Mouse (Mus musculus): ENCODE data around the gene Rtcb. TPM values are rescaled to one million over a fixed set of nuclear protein-coding genes. Genes with fewer than 3 reads are reported as not detected.

Rtcb gene
- polyA plus RNA-seq, 2 experiments = 172 to 174 TPM

- TF ChIP-seq POLR2A (IDR thresholded peaks at IDR 0.05; ENCODE audit: borderline replicate concordance, extremely low read depth, insufficient read depth, insufficient read length) = no peak
- Histone ChIP-seq H3K27me3 (ENCODE audit: control insufficient read depth, insufficient read depth, low read length) (no peaks in the 10 kb centered on the region), H3K9ac (ENCODE audit: low read depth, low read length, severe bottlenecking) (no peak overlapping the region), H3K4me3 (replicated peaks; ENCODE audit: low read length) (no peak overlapping the region), H3K27ac (replicated peaks; ENCODE audit: low read depth, low read length) (no peak overlapping the region), H3K4me1 (ENCODE audit: control insufficient read depth, insufficient read depth, low read length) (no peaks in the 10 kb centered on the region), H3K36me3 (ENCODE audit: control insufficient read depth, insufficient read depth, low read length) (no peaks in the 10 kb centered on the region), H3K4me2 (replicated peaks; ENCODE audit: low read depth, low read length, severe bottlenecking) (no peak overlapping the region), H3K9me3 (ENCODE audit: control insufficient read depth, low read length) (no peaks in the 10 kb centered on the region)
- DNase-seq (ENCODE audit: low spot score) (no peak), ATAC-seq (ENCODE audit: low FRiP score, low read depth) (no peak)
- WGBS = 49% methylated on average over 2 of the region's 2 CpGs
Observed at GRCm38 (mm10) chr10:85968731-85969130, 11.1 kb upstream of the Rtcb start.

GRCm38 (mm10) chr10:85968157-85968634 lies 10.6 kb upstream of the Rtcb start:
- peak; percentile 34; the same call in 1 of the 2 replicates for ATAC-seq (ENCODE audit: low FRiP score, low read depth)
- Histone ChIP-seq H3K27me3 (ENCODE audit: control insufficient read depth, insufficient read depth, low read length) (no peaks in the 10 kb centered on the region), H3K27ac (replicated peaks; ENCODE audit: low read depth, low read length) (no peak overlapping the region), H3K9ac (ENCODE audit: low read depth, low read length, severe bottlenecking) (no peak overlapping the region), H3K36me3 (ENCODE audit: control insufficient read depth, insufficient read depth, low read length) (no peaks in the 10 kb centered on the region), H3K4me3 (replicated peaks; ENCODE audit: low read length) (no peak overlapping the region), H3K4me2 (replicated peaks; ENCODE audit: low read depth, low read length, severe bottlenecking) (no peak overlapping the region), H3K9me3 (ENCODE audit: control insufficient read depth, low read length) (no peaks in the 10 kb centered on the region), H3K4me1 (ENCODE audit: control insufficient read depth, insufficient read depth, low read length) (no peaks in the 10 kb centered on the region)
- 15% methylated on average over 7 of the region's 7 CpGs for WGBS
- no peak for TF ChIP-seq POLR2A (IDR thresholded peaks at IDR 0.05; ENCODE audit: borderline replicate concordance, extremely low read depth, insufficient read depth, insufficient read length)
- DNase-seq (ENCODE audit: low spot score) = peak; percentile 76

- ATAC-seq (ENCODE audit: low FRiP score, low read depth) (no peak), DNase-seq (ENCODE audit: low spot score) (no peak)
- no peaks in the 10 kb centered on the region for H3K27me3 ChIP-seq (ENCODE audit: control insufficient read depth, insufficient read depth, low read length)
- H3K9me3 ChIP-seq (ENCODE audit: control insufficient read depth, low read length) = no peaks in the 10 kb centered on the region
- H3K4me3 ChIP-seq (replicated peaks; ENCODE audit: low read length) = no peak overlapping the region
- no peaks in the 10 kb centered on the region for H3K36me3 ChIP-seq (ENCODE audit: control insufficient read depth, insufficient read depth, low read length)
- no peaks in the 10 kb centered on the region for H3K4me1 ChIP-seq (ENCODE audit: control insufficient read depth, insufficient read depth, low read length)
- TF ChIP-seq POLR2A (IDR thresholded peaks at IDR 0.05; ENCODE audit: borderline replicate concordance, extremely low read depth, insufficient read depth, insufficient read length) = no peak
- no peak overlapping the region for H3K9ac ChIP-seq (ENCODE audit: low read depth, low read length, severe bottlenecking)
- H3K27ac ChIP-seq (replicated peaks; ENCODE audit: low read depth, low read length) = no peak overlapping the region
- H3K4me2 ChIP-seq (replicated peaks; ENCODE audit: low read depth, low read length, severe bottlenecking) = no peak overlapping the region
- WGBS = 59% methylated on average over 17 of the region's 17 CpGs
Observed at GRCm38 (mm10) chr10:85967411-85968156, 10.0 kb upstream of the Rtcb start.

- DNase-seq (ENCODE audit: low spot score) (no peak), ATAC-seq (ENCODE audit: low FRiP score, low read depth) (no peak)
- H3K4me1 ChIP-seq (ENCODE audit: control insufficient read depth, insufficient read depth, low read length) = no peaks in the 10 kb centered on the region
- no peak overlapping the region for H3K27ac ChIP-seq (replicated peaks; ENCODE audit: low read depth, low read length)
- H3K4me3 ChIP-seq (replicated peaks; ENCODE audit: low read length) = no peak overlapping the region
- H3K36me3 ChIP-seq (ENCODE audit: control insufficient read depth, insufficient read depth, low read length) = no peaks in the 10 kb centered on the region
- no peak overlapping the region for H3K4me2 ChIP-seq (replicated peaks; ENCODE audit: low read depth, low read length, severe bottlenecking)
- no peaks in the 10 kb centered on the region for H3K9me3 ChIP-seq (ENCODE audit: control insufficient read depth, low read length)
- WGBS = 38% methylated on average over 2 of the region's 2 CpGs
- TF ChIP-seq POLR2A (IDR thresholded peaks at IDR 0.05; ENCODE audit: borderline replicate concordance, extremely low read depth, insufficient read depth, insufficient read length) = no peak
- H3K27me3 ChIP-seq (ENCODE audit: control insufficient read depth, insufficient read depth, low read length) = no peaks in the 10 kb centered on the region
- no peak overlapping the region for H3K9ac ChIP-seq (ENCODE audit: low read depth, low read length, severe bottlenecking)
Observed at GRCm38 (mm10) chr10:85966476-85966875, 8.9 kb upstream of the Rtcb start.

- ATAC-seq (ENCODE audit: low FRiP score, low read depth) (no peak), DNase-seq (ENCODE audit: low spot score) (no peak)
- TF ChIP-seq POLR2A (IDR thresholded peaks at IDR 0.05; ENCODE audit: borderline replicate concordance, extremely low read depth, insufficient read depth, insufficient read length) = no peak
- H3K4me1 ChIP-seq (ENCODE audit: control insufficient read depth, insufficient read depth, low read length) = no peaks in the 10 kb centered on the region
- no peaks in the 10 kb centered on the region for H3K9me3 ChIP-seq (ENCODE audit: control insufficient read depth, low read length)
- H3K27me3 ChIP-seq (ENCODE audit: control insufficient read depth, insufficient read depth, low read length) = no peaks in the 10 kb centered on the region
- no peak overlapping the region for H3K4me2 ChIP-seq (replicated peaks; ENCODE audit: low read depth, low read length, severe bottlenecking)
- H3K9ac ChIP-seq (ENCODE audit: low read depth, low read length, severe bottlenecking) = no peak overlapping the region
- no peaks in the 10 kb centered on the region for H3K36me3 ChIP-seq (ENCODE audit: control insufficient read depth, insufficient read depth, low read length)
- H3K27ac ChIP-seq (replicated peaks; ENCODE audit: low read depth, low read length) = no peak overlapping the region
- H3K4me3 ChIP-seq (replicated peaks; ENCODE audit: low read length) = no peak overlapping the region
- 85% methylated on average over 7 of the region's 7 CpGs for WGBS
Observed at GRCm38 (mm10) chr10:85964316-85964715, 6.7 kb upstream of the Rtcb start.

Measured in limb, embryonic 14.5 days (tissue).